Mouse (Mus musculus) liver, embryonic 16.5 days (tissue): Measurements from ENCODE around the gene Cyp4f16. TPM values are rescaled to one million over a fixed set of nuclear protein-coding genes. Genes with fewer than 3 reads are reported as not detected.

Experiments
- ATAC-seq: fragments of 200-750 bp; cut with Nextera tagmentation; 2 replicates; pipeline ENCODE4 v1.8.0; 2017; ENCODE audit warnings: low read depth, mild to moderate bottlenecking, moderate number of reproducible peaks, moderate library complexity
- H3K27ac ChIP-seq: fragments of 300-500 bp; sonication (generic); 2 replicates; pipeline ENCODE4 v1.5.1; 2014; ENCODE audit warnings: mild to moderate bottlenecking, low read length
- H3K27me3 ChIP-seq: fragments of 300-500 bp; sonication (generic); 2 replicates; pipeline ENCODE4 v1.6.1; 2014; ENCODE audit warnings: low read depth, low read length, mixed read lengths; ENCODE audit not compliant: control insufficient read depth, insufficient read depth
- H3K36me3 ChIP-seq: fragments of 300-500 bp; sonication (generic); 2 replicates; pipeline ENCODE4 v1.6.1; 2014; ENCODE audit warnings: mild to moderate bottlenecking; ENCODE audit not compliant: control insufficient read depth, insufficient read depth
- H3K4me1 ChIP-seq: fragments of 300-500 bp; sonication (generic); 2 replicates; pipeline ENCODE4 v1.6.1; 2014; ENCODE audit warnings: low read depth, low read length, mixed read lengths; ENCODE audit not compliant: control insufficient read depth
- H3K4me2 ChIP-seq: fragments of 300-500 bp; sonication (generic); 2 replicates; pipeline ENCODE4 v1.6.1; 2014; ENCODE audit warnings: low read depth, low read length, mixed read lengths
- H3K4me3 ChIP-seq: fragments of 300-500 bp; sonication (generic); 2 replicates; pipeline ENCODE4 v1.5.1; 2014; ENCODE audit warnings: low read depth, mild to moderate bottlenecking, low read length
- H3K9ac ChIP-seq: fragments of 300-500 bp; sonication (generic); 2 replicates; pipeline ENCODE4 v1.6.1; 2014; ENCODE audit warnings: low read depth, low read length
- H3K9me3 ChIP-seq: fragments of 300-500 bp; sonication (generic); replicated peaks from 2 replicates; pipeline ENCODE4 v1.6.1; 2016; ENCODE audit warnings: low read length; ENCODE audit not compliant: control insufficient read depth
- WGBS: fragments of 180-500 bp; shearing (Covaris S2); extraction: QIAGEN DNeasy Blood & Tissue Kit; methylation state at CpG from one replicate; pipeline ENCODE4 v1.1.7; 2014; ENCODE audit not compliant: insufficient replicate concordance; 5-methylcytosine and 5-hydroxymethylcytosine counted together
- polyA plus RNA-seq: library from polyadenylated mRNA; unstranded; fragments of >200 nt; fragmentation: Nextera tagmentation; extraction: Ambion mirVana; gene quantifications from 2 replicates; pipeline ENCODE4 v1.2.1, GENCODE M21; 2015

Gene Cyp4f16
- polyA plus RNA-seq, 1 experiment from 2014 or later: 4.6 TPM

DNA sequence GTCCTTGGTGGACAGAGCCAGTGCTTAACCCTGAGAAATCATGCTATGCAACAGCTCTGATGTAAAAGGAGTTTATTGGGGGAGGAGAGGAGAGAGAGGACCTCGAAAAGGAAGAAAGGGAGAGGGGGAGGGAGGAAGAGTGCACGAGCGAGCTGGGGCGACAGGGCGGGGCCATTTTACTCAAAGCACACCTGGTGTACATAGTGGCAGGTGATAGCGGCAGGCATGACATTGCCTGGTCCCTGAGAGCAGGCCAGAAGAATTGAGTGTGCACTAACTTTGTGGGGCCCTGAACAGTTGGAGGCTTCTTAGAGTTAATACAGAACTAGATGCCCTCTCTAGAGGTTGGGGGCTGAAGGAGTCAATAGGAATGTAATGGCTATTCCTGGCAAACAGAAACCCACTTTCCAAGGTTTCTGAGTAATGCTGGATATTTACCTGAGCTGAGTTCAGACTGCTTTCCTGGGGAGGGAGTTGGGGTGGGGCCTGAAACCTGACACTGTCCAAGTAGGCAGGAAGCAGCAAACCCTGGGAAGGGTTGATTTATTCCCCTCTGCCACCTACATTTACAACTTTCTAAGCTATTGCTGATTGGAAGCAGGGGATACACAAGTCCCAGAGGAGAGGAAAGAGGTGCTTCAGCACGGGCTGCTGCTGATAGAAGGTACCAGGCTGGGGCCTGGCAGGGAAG is 41.3 kb downstream of the Cyp4f16 start:
- Histone ChIP-seq H3K4me1 (no peaks in the 10 kb centered on the region), H3K9me3 (no peaks in the 10 kb centered on the region), H3K9ac (no peak overlapping the region), H3K4me3 (no peak overlapping the region), H3K27me3 (no peaks in the 10 kb centered on the region), H3K4me2 (no peak overlapping the region), H3K27ac (no peak overlapping the region), H3K36me3 (no peaks in the 10 kb centered on the region)
- 50% methylated on average over 7 of the region's 7 CpGs for WGBS
- ATAC-seq: no peak

DNA sequence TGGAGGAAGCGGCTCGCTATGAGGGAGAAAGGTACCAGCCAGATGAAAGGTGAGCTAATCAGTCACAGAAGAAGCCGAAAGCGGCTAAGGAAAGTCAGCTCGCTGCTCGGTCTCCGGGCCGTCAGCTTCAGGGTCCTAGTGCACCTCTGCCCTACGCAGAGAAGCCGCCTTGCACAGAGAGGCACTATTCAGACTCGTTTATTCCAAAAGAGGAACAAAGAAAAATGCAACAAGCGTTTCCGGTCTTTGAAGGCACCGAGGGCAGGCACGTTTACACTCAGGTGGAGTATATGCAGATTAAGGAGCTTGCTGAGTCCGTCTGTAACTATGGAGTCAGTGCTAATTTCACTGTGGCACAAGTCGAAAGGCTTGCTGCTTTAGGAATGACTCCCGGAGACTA is 60.1 kb downstream of the Cyp4f16 start:
- Histone ChIP-seq H3K27me3 (no peaks in the 10 kb centered on the region), H3K27ac (no peak overlapping the region), H3K4me2 (no peak overlapping the region), H3K9me3 (no peaks in the 10 kb centered on the region; the same call in 1 of the 2 replicates), H3K4me1 (no peaks in the 10 kb centered on the region), H3K36me3 (no peaks in the 10 kb centered on the region), H3K9ac (no peak overlapping the region), H3K4me3 (no peak overlapping the region)
- ATAC-seq: no peak
- WGBS: 77% methylated on average over 18 of the region's 18 CpGs

Other genes with a start within 250 kb of the Cyp4f16 start
- 29.7 and 31.2 TPM in 2 replicates for gene Akap8, start 215.3 kb upstream of the Cyp4f16 start, polyA plus RNA-seq
- gene Akap8l, start 186.0 kb upstream of the Cyp4f16 start, polyA plus RNA-seq: 37.9 and 42.2 TPM in 2 replicates
- gene Wiz, start 147.1 kb upstream of the Cyp4f16 start, polyA plus RNA-seq: 4.8 and 5.8 TPM in 2 replicates
- 2.6 and 2.9 TPM in 2 replicates for gene Rasal3, start 133.0 kb upstream of the Cyp4f16 start, polyA plus RNA-seq
- 11.0 and 12.9 TPM in 2 replicates for gene Pglyrp2, start 112.4 kb upstream of the Cyp4f16 start, polyA plus RNA-seq
- 0.69 and 0.81 TPM in 2 replicates for gene Cyp4f39, start 83.8 kb upstream of the Cyp4f16 start, polyA plus RNA-seq
- 0.62 and 0.87 TPM in 2 replicates for gene Cyp4f17, start 30.5 kb upstream of the Cyp4f16 start, polyA plus RNA-seq
- not detected in 2 replicates for gene Cyp4f37, start 84.8 kb downstream of the Cyp4f16 start, polyA plus RNA-seq
- 0.04 TPM in 1 of 2 replicates, not detected in the other for gene Cyp4f40, start 122.3 kb downstream of the Cyp4f16 start, polyA plus RNA-seq
- gene Cyp4f15, start 149.1 kb downstream of the Cyp4f16 start, polyA plus RNA-seq: 7.1 and 9.0 TPM in 2 replicates